Mouse (Mus musculus) stomach, postnatal 0 days (tissue): ENCODE measurements at regions not wholly inside any gene's neighbourhood (a gene's known extent, or its start where the extent isn't known, plus 50 kb on each side); places are given as distances from the start of the nearest gene placed in this dataset.

Source experiments
- CTCF ChIP-seq: IDR thresholded peaks from 2 replicates; pipeline ENCODE4 v1.5.1; 2016; ENCODE audit warnings: antibody characterized with exemption, low read depth, mild to moderate bottlenecking, moderate library complexity
- EP300 ChIP-seq: optimal IDR thresholded peaks from 2 replicates; pipeline ENCODE3; 2016; ENCODE audit warnings: antibody characterized with exemption

DNA sequence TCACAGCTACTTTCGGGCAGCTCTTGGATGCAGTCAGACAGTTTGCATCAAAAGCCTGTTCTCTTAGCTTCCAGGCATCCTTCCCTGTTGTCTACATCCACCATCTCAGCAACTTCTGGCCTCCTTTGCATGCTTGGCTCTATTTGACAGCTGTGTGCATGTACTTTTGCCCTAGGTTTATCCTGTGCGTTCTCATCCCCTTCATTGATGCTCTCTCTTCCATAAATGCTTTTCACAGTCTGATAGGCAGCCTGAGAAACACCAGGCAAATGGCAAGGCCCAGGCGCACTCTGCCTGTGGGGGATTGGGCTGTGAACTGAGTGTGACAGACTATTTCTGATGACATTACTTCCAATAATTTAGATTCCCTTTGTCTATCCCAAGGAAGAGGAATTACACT, 364.9 kb upstream of the Dcn start:
- TF ChIP-seq CTCF: no peak
- TF ChIP-seq EP300: no peak
